Mouse (Mus musculus) kidney, adult 2 months (tissue): Measurements from ENCODE around the gene Gm4450. TPM values are rescaled to one million over a fixed set of nuclear protein-coding genes. Genes with fewer than 3 reads are reported as not detected.
"Not testable (repeated sequence)": the region's sequence is repeated elsewhere in the genome, so short reads cannot be mapped to it uniquely, and the experiment has no call there.

Source experiments
- DNase-seq: peaks from one replicate; pipeline ENCODE4 v3.0.0; 2021
- H3K27ac ChIP-seq: fragments of 200-500 bp; 2 replicates; pipeline ENCODE4 v1.5.1; 2012; ENCODE audit warnings: low read depth, low read length, control low read depth, inconsistent platforms; ENCODE audit not compliant: insufficient read depth
- H3K27me3 ChIP-seq: fragments of 200-500 bp; replicated peaks from 2 replicates; pipeline ENCODE4 v1.6.1; 2012; ENCODE audit warnings: mild to moderate bottlenecking, moderate library complexity, low read length, inconsistent platforms; ENCODE audit not compliant: control insufficient read depth, insufficient read depth
- H3K36me3 ChIP-seq: fragments of 200-500 bp; 2 replicates; pipeline ENCODE4 v1.6.1; 2012; ENCODE audit warnings: mild to moderate bottlenecking, moderate library complexity, low read length, inconsistent platforms; ENCODE audit not compliant: control insufficient read depth, insufficient read depth
- H3K4me1 ChIP-seq: fragments of 200-500 bp; 2 replicates; pipeline ENCODE4 v1.6.1; 2011; ENCODE audit warnings: low read length; ENCODE audit not compliant: control insufficient read depth, insufficient read depth
- H3K4me3 ChIP-seq: fragments of 200-500 bp; 2 replicates; pipeline ENCODE4 v1.5.1; 2011; ENCODE audit warnings: mild to moderate bottlenecking, low read depth, low read length, control low read depth; ENCODE audit not compliant: insufficient read depth
- CTCF ChIP-seq: fragments of 200-500 bp; conservative IDR thresholded peaks from 2 replicates; pipeline ENCODE4 v1.5.1; 2011; ENCODE audit warnings: low read depth, mild to moderate bottlenecking, control low read depth, low read length, moderate library complexity, mixed read lengths; ENCODE audit not compliant: insufficient read depth, insufficient read length
- POLR2A ChIP-seq: fragments of 200-500 bp; IDR thresholded peaks from one replicate; pipeline ENCODE4 v1.6.1; 2011; ENCODE audit warnings: low read depth, low read length, control low read depth
- WGBS: fragments of 180-500 bp; shearing (Covaris S2); methylation state at CpG from one replicate; pipeline ENCODE4 v1.1.7; 2018; 5-methylcytosine and 5-hydroxymethylcytosine counted together
- polyA plus RNA-seq: library from polyadenylated mRNA; depleted of rRNA; stranded (reverse); fragments of >200 nt; gene quantifications from 2 replicates; pipeline ENCODE4 v1.2.3, GENCODE M21; 2012

The Gm4450 gene
- polyA plus RNA-seq, 1 experiment = 306 TPM

DNA sequence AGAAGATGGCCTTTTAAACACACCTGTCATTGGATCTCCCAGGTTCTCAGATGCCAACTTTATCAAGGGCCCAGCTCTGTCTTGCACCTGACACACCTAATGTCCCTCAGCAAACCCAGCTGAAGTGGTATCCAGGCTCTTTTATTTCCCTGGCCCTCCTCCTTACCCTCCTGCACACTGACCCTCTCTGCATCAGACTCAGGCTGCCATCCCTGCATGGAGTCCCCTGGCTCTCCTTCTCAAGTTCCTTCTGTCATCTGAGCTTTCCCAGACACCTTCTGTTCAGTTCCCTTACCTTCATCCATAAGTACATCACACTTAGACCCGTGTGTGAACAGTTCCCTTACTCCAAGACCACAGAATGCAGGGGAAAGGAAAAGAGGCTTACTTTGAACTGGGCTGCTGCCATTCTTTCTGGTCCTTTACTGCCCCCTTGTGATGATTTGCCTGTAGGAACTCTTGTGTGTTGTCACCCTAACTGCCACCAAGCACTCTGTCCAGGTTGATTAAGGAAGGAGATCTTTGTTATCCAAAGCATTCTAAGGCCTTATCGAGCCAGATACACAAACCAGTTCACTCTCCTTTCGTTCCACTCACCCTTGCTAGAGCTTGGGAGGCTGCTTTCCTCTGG lies 13.7 kb downstream of the Gm4450 start:
- H3K27ac ChIP-seq, H3K36me3 ChIP-seq, H3K4me1 ChIP-seq, H3K27me3 ChIP-seq, H3K4me3 ChIP-seq: not testable (repeated sequence)
- 10% methylated on average over 3 of the region's 3 CpGs for WGBS
- peak; percentile 51 for DNase-seq
- TF ChIP-seq CTCF = peak; percentile 33

DNA sequence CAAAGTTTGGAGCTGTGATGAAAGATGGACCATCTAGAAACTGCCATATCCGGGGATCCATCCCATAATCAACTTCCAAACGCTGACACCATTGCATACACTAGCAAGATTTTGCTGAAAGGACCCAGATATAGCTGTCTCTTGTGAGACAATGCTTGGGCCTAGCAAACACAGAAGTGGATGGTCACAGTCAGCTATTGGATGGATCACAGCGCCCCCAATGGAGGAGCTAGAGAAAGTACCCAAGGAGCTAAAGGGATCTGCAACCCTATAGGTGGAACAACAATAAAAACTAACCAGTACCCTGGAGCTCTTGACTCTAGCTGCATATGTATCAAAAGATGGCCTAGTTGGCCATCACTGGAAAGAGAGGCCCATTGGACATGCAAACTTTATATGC lies 14.7 kb downstream of the Gm4450 start:
- H3K27ac ChIP-seq, H3K36me3 ChIP-seq, H3K4me3 ChIP-seq, H3K4me1 ChIP-seq, H3K27me3 ChIP-seq, DNase-seq: not testable (repeated sequence)
- WGBS = 51% methylated on average over 3 of the region's 3 CpGs

DNA sequence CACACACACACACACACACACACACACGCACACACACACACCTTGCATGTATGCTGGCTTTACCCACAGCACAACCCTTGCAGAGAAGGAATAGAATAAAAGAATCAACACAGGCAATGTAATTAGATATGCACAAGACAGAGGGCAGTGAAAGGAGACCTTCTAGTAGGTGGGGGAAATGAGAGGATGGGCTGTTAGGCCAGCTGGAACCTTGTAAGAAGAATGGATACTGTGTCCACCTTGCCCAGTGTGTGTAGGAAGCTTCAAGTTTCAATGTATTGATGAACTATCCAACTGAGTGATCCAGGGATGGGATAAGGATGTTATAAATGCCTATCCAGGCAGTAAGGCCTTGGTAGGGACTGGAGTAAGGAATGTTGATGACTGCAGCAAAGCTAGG lies 21.9 kb downstream of the Gm4450 start:
- DNase-seq = no peak
- Histone ChIP-seq H3K27me3 (no peaks in the 10 kb centered on the region), H3K4me3 (no peak overlapping the region), H3K36me3 (no peaks in the 10 kb centered on the region; the same call in 1 of the 2 replicates), H3K4me1 (no peaks in the 10 kb centered on the region), H3K27ac (no peak overlapping the region)
- WGBS = 65% methylated on average over 1 of the region's 1 CpGs
- TF ChIP-seq POLR2A (no peak), CTCF (no peak)

GRCm38 (mm10) chr3:98434088-98434816 lies 22.7 kb downstream of the Gm4450 start:
- TF ChIP-seq POLR2A (no peak), CTCF (no peak)
- no peaks in the 10 kb centered on the region; the same call in 1 of the 2 replicates for H3K36me3 ChIP-seq
- H3K27me3 ChIP-seq = no peaks in the 10 kb centered on the region
- H3K4me1 ChIP-seq = no peaks in the 10 kb centered on the region
- no peak for DNase-seq
- no CpG with 5 or more reads among the region's 1 CpGs for WGBS
- no peak overlapping the region for H3K27ac ChIP-seq
- H3K4me3 ChIP-seq = no peak overlapping the region

GRCm38 (mm10) chr3:98428928-98429525 lies 27.9 kb downstream of the Gm4450 start:
- WGBS = 68% methylated on average over 8 of the region's 8 CpGs
- H3K27me3 ChIP-seq = no peaks in the 10 kb centered on the region
- no peak overlapping the region for H3K27ac ChIP-seq
- TF ChIP-seq POLR2A (no peak), CTCF (no peak)
- 0 out of 2 replicates have a peak, but pooled peaks cover 4% of the 10 kb centered on the region for H3K4me1 ChIP-seq
- H3K36me3 ChIP-seq = peaks cover 2% of the 10 kb centered on the region; the same call in 1 of the 2 replicates
- no peak overlapping the region for H3K4me3 ChIP-seq
- no peak for DNase-seq

- Histone ChIP-seq H3K4me3 (peak overlapping the region; percentile 62), H3K36me3 (peaks cover 2% of the 10 kb centered on the region; the same call in 1 of the 2 replicates), H3K27ac (no peak overlapping the region), H3K4me1 (0 out of 2 replicates have a peak, but pooled peaks cover 4% of the 10 kb centered on the region), H3K27me3 (no peaks in the 10 kb centered on the region)
- no peak for DNase-seq
- 42% methylated on average over 17 of the region's 17 CpGs for WGBS
- no peak for TF ChIP-seq CTCF
- no peak for TF ChIP-seq POLR2A
These were observed 28.5 kb downstream of the Gm4450 start for GRCm38 (mm10) chr3:98428449-98428775.

GRCm38 (mm10) chr3:98427600-98428448 lies 29.1 kb downstream of the Gm4450 start:
- Histone ChIP-seq H3K4me3 (peak overlapping the region; percentile 62), H3K27me3 (no peaks in the 10 kb centered on the region), H3K36me3 (peaks cover 2% of the 10 kb centered on the region; the same call in 1 of the 2 replicates), H3K27ac (no peak overlapping the region), H3K4me1 (0 out of 2 replicates have a peak, but pooled peaks cover 4% of the 10 kb centered on the region)
- WGBS = 7% methylated on average over 109 of the region's 110 CpGs
- TF ChIP-seq CTCF (no peak), POLR2A (no peak)
- peak; percentile 86 for DNase-seq
